Mouse (Mus musculus) MEL (cell line): Measurements from ENCODE around the gene Trim66.

ENCODE experiments used
- CTCF ChIP-seq, 3 experiments: IDR thresholded peaks in 2 of 3; conservative IDR thresholded peaks in 1 of 3; 2 replicates each; pipeline ENCODE4 v1.5.1; 2011 to 2012; ENCODE audit warnings: low read length in 3 of 3, low read depth in 2 of 3, mild to moderate bottlenecking in 2 of 3, improper control_type of control experiment in 1 of 3, inconsistent platforms in 1 of 3, mixed read lengths in 1 of 3, moderate library complexity in 1 of 3; ENCODE audit not compliant: control insufficient read depth in 1 of 3, insufficient read depth in 1 of 3, poor library complexity in 1 of 3, severe bottlenecking in 1 of 3
- EP300 ChIP-seq, 2 experiments: IDR thresholded peaks; 2 replicates each; pipeline ENCODE4 v1.6.1; 2011; ENCODE audit warnings: improper control_type of control experiment in 2 of 2, low read length in 2 of 2, low read depth in 1 of 2, mild to moderate bottlenecking in 1 of 2
- HCFC1 ChIP-seq: IDR thresholded peaks from 2 replicates; pipeline ENCODE4 v1.6.1; 2012; ENCODE audit warnings: low read depth, mild to moderate bottlenecking, inconsistent platforms, low read length, improper control_type of control experiment, moderate library complexity
- MAX ChIP-seq: IDR thresholded peaks from 2 replicates; pipeline ENCODE4 v1.6.1; 2011; ENCODE audit warnings: low read length, improper control_type of control experiment
- MEF2A ChIP-seq: IDR thresholded peaks from 2 replicates; pipeline ENCODE4 v1.6.1; 2014; ENCODE audit warnings: low read depth, mild to moderate bottlenecking, inconsistent platforms, low read length, improper control_type of control experiment; ENCODE audit not compliant: poor library complexity, insufficient replicate concordance, severe bottlenecking; ENCODE audit errors: extremely low read depth
- MYC ChIP-seq: IDR thresholded peaks from 2 replicates; pipeline ENCODE4 v1.6.1; 2011; ENCODE audit warnings: low read depth, mild to moderate bottlenecking, low read length, improper control_type of control experiment, moderate library complexity
- POLR2A ChIP-seq, 2 experiments: IDR thresholded peaks; 2 replicates each; pipeline ENCODE4 v1.6.1; 2011 to 2012; ENCODE audit warnings: low read length in 2 of 2, mild to moderate bottlenecking in 2 of 2, control low read depth in 1 of 2, improper control_type of control experiment in 1 of 2, low read depth in 1 of 2, moderate library complexity in 1 of 2; ENCODE audit not compliant: control insufficient read depth in 1 of 2, insufficient read depth in 1 of 2, poor library complexity in 1 of 2
- POLR2AphosphoS5 ChIP-seq: IDR thresholded peaks from 2 replicates; pipeline ENCODE4 v1.6.1; 2012; ENCODE audit warnings: low read depth, borderline replicate concordance, mild to moderate bottlenecking, inconsistent platforms, low read length, moderate library complexity, mixed read lengths
- TAL1 ChIP-seq: IDR thresholded peaks from 2 replicates; pipeline ENCODE4 v1.6.1; 2012; ENCODE audit warnings: mild to moderate bottlenecking, inconsistent platforms, low read length, moderate library complexity, mixed read lengths
- TCF12 ChIP-seq: IDR thresholded peaks from 2 replicates; pipeline ENCODE4 v1.6.1; 2014; ENCODE audit warnings: low read depth, mild to moderate bottlenecking, inconsistent platforms, low read length, improper control_type of control experiment, moderate library complexity
- ZKSCAN1 ChIP-seq: IDR thresholded peaks from 2 replicates; pipeline ENCODE4 v1.6.1; 2012; ENCODE audit warnings: low read depth, mild to moderate bottlenecking, inconsistent platforms, low read length, improper control_type of control experiment, moderate library complexity

GRCm38 (mm10) chr7:109467591-109467990, 40.3 kb downstream of the Trim66 start:
- TF ChIP-seq MAX = no peak
- TF ChIP-seq POLR2A (IDR thresholded peaks at IDR 0.05; ENCODE audit: control insufficient read depth in 1 of 2, insufficient read depth in 1 of 2, low read depth in 1 of 2, low read length in 2 of 2, poor library complexity in 1 of 2) = no peak
- TF ChIP-seq HCFC1 = no peak
- no peak for TF ChIP-seq POLR2AphosphoS5
- no peak for TF ChIP-seq CTCF (IDR thresholded peaks at IDR 0.05 in 2 of 3, conservative IDR thresholded peaks at IDR 0.05 in 1 of 3; ENCODE audit: control insufficient read depth in 1 of 3, insufficient read depth in 1 of 3, low read depth in 2 of 3, low read length in 3 of 3, poor library complexity in 1 of 3, severe bottlenecking in 1 of 3)
- TF ChIP-seq MYC = no peak
- no peak for TF ChIP-seq TAL1
- no peak for TF ChIP-seq EP300 (IDR thresholded peaks at IDR 0.05; ENCODE audit: low read depth in 1 of 2, low read length in 2 of 2)
- TF ChIP-seq TCF12 = no peak
- no peak for TF ChIP-seq ZKSCAN1
- TF ChIP-seq MEF2A = no peak
